Mouse (Mus musculus): ENCODE results near the gene Olfr1347. TPM values are rescaled to one million over a fixed set of nuclear protein-coding genes. Genes with fewer than 3 reads are reported as not detected.

Olfr1347 gene
- not detected in 2 replicates for polyA plus RNA-seq (2015; fragmentation: Nextera tagmentation; extraction: Ambion mirVana)

- no peak within 1 kb of the TSS for H3K4me2 ChIP-seq (replicated peaks; ENCODE audit: low read depth)
- no peaks in the 10 kb centered on the region for H3K9me3 ChIP-seq (ENCODE audit: control insufficient read depth)
- H3K27ac ChIP-seq (ENCODE audit: low read depth, low read length): no peak within 1 kb of the TSS
- H3K27me3 ChIP-seq (replicated peaks; ENCODE audit: control insufficient read depth, insufficient read depth, low read length): no peaks in the 10 kb centered on the region
- no peak for TF ChIP-seq CTCF (IDR thresholded peaks at IDR 0.05; ENCODE audit: low read depth)
- no peak within 1 kb of the TSS for H3K4me3 ChIP-seq (ENCODE audit: low read depth, low read length)
- WGBS: 52% methylated on average over 1 of the region's 1 CpGs
- no peaks in the 10 kb centered on the region for H3K36me3 ChIP-seq (ENCODE audit: control insufficient read depth, insufficient read depth)
- no peaks in the 10 kb centered on the region for H3K4me1 ChIP-seq (replicated peaks; ENCODE audit: control insufficient read depth, insufficient read depth, low read length)
- no peak within 1 kb of the TSS for H3K9ac ChIP-seq (ENCODE audit: low read depth, low read length)
- ATAC-seq: no peak
These were observed at the start of gene Olfr1347 for GRCm38 (mm10) chr7:6499655-6500054. TSS of gene Olfr1347 (minus strand) at chr7:6499755.

GRCm38 (mm10) chr7:6526141-6526540, 26.6 kb upstream of the Olfr1347 start:
- ATAC-seq: no peak
- WGBS: 69% methylated on average over 5 of the region's 5 CpGs

GRCm38 (mm10) chr7:6525001-6525400, 25.4 kb upstream of the Olfr1347 start:
- H3K9me3 ChIP-seq (ENCODE audit: control insufficient read depth): no peaks in the 10 kb centered on the region
- H3K4me2 ChIP-seq (replicated peaks; ENCODE audit: low read depth): no peak overlapping the region
- no peaks in the 10 kb centered on the region for H3K4me1 ChIP-seq (replicated peaks; ENCODE audit: control insufficient read depth, insufficient read depth, low read length)
- WGBS: 58% methylated on average over 3 of the region's 3 CpGs
- TF ChIP-seq CTCF (IDR thresholded peaks at IDR 0.05; ENCODE audit: low read depth): peak; percentile 7; the same call in 1 of the 2 replicates
- no peaks in the 10 kb centered on the region for H3K27me3 ChIP-seq (replicated peaks; ENCODE audit: control insufficient read depth, insufficient read depth, low read length)
- no peak overlapping the region for H3K27ac ChIP-seq (ENCODE audit: low read depth, low read length)
- no peaks in the 10 kb centered on the region for H3K36me3 ChIP-seq (ENCODE audit: control insufficient read depth, insufficient read depth)
- H3K4me3 ChIP-seq (ENCODE audit: low read depth, low read length): no peak overlapping the region
- no peak for ATAC-seq
- no peak overlapping the region for H3K9ac ChIP-seq (ENCODE audit: low read depth, low read length)

More at GRCm38 (mm10) chr7:6526141-6526540, 26.6 kb upstream of the Olfr1347 start:
- H3K27ac ChIP-seq (ENCODE audit: low read depth, low read length): no peak overlapping the region
- H3K4me3 ChIP-seq (ENCODE audit: low read depth, low read length): no peak overlapping the region
- H3K36me3 ChIP-seq (ENCODE audit: control insufficient read depth, insufficient read depth): no peaks in the 10 kb centered on the region
- no peaks in the 10 kb centered on the region for H3K9me3 ChIP-seq (ENCODE audit: control insufficient read depth)
- H3K9ac ChIP-seq (ENCODE audit: low read depth, low read length): no peak overlapping the region
- no peaks in the 10 kb centered on the region for H3K27me3 ChIP-seq (replicated peaks; ENCODE audit: control insufficient read depth, insufficient read depth, low read length)
- TF ChIP-seq CTCF (IDR thresholded peaks at IDR 0.05; ENCODE audit: low read depth): peak; percentile 49
- no peaks in the 10 kb centered on the region for H3K4me1 ChIP-seq (replicated peaks; ENCODE audit: control insufficient read depth, insufficient read depth, low read length)
- no peak overlapping the region for H3K4me2 ChIP-seq (replicated peaks; ENCODE audit: low read depth)

GRCm38 (mm10) chr7:6522850-6523249, 23.3 kb upstream of the Olfr1347 start, which contains the start of gene Olfr1349:
TSS of gene Olfr1349 (minus strand) at chr7:6522950.
- ATAC-seq: no peak
- no peak within 1 kb of the TSS for H3K4me2 ChIP-seq (replicated peaks; ENCODE audit: low read depth)
- WGBS: 80% methylated on average over 5 of the region's 5 CpGs

GRCm38 (mm10) chr7:6521666-6522065, 22.1 kb upstream of the Olfr1347 start:
- no peak overlapping the region for H3K9ac ChIP-seq (ENCODE audit: low read depth, low read length)
- no peak for TF ChIP-seq CTCF (IDR thresholded peaks at IDR 0.05; ENCODE audit: low read depth)
- H3K4me1 ChIP-seq (replicated peaks; ENCODE audit: control insufficient read depth, insufficient read depth, low read length): no peaks in the 10 kb centered on the region
- no peaks in the 10 kb centered on the region for H3K9me3 ChIP-seq (ENCODE audit: control insufficient read depth)
- H3K4me3 ChIP-seq (ENCODE audit: low read depth, low read length): no peak overlapping the region
- no peaks in the 10 kb centered on the region for H3K36me3 ChIP-seq (ENCODE audit: control insufficient read depth, insufficient read depth)
- H3K27me3 ChIP-seq (replicated peaks; ENCODE audit: control insufficient read depth, insufficient read depth, low read length): no peaks in the 10 kb centered on the region
- ATAC-seq: no peak
- H3K4me2 ChIP-seq (replicated peaks; ENCODE audit: low read depth): no peak overlapping the region
- H3K27ac ChIP-seq (ENCODE audit: low read depth, low read length): no peak overlapping the region
- 20% methylated on average over 1 of the region's 1 CpGs for WGBS

More at GRCm38 (mm10) chr7:6522850-6523249, 23.3 kb upstream of the Olfr1347 start, which contains the start of gene Olfr1349:
- Histone ChIP-seq H3K9me3 (ENCODE audit: control insufficient read depth) (no peaks in the 10 kb centered on the region), H3K36me3 (ENCODE audit: control insufficient read depth, insufficient read depth) (no peaks in the 10 kb centered on the region), H3K27me3 (replicated peaks; ENCODE audit: control insufficient read depth, insufficient read depth, low read length) (no peaks in the 10 kb centered on the region), H3K9ac (ENCODE audit: low read depth, low read length) (no peak within 1 kb of the TSS), H3K4me1 (replicated peaks; ENCODE audit: control insufficient read depth, insufficient read depth, low read length) (no peaks in the 10 kb centered on the region), H3K4me3 (ENCODE audit: low read depth, low read length) (no peak within 1 kb of the TSS), H3K27ac (ENCODE audit: low read depth, low read length) (no peak within 1 kb of the TSS)
- TF ChIP-seq CTCF (IDR thresholded peaks at IDR 0.05; ENCODE audit: low read depth): no peak

- H3K27me3 ChIP-seq (replicated peaks; ENCODE audit: control insufficient read depth, insufficient read depth, low read length): no peaks in the 10 kb centered on the region
- no peak within 1 kb of the TSS for H3K4me2 ChIP-seq (replicated peaks; ENCODE audit: low read depth)
- no peak within 1 kb of the TSS for H3K27ac ChIP-seq (ENCODE audit: low read depth, low read length)
- H3K9me3 ChIP-seq (ENCODE audit: control insufficient read depth): no peaks in the 10 kb centered on the region
- no peak for TF ChIP-seq CTCF (IDR thresholded peaks at IDR 0.05; ENCODE audit: low read depth)
- H3K9ac ChIP-seq (ENCODE audit: low read depth, low read length): no peak within 1 kb of the TSS
- no peaks in the 10 kb centered on the region for H3K36me3 ChIP-seq (ENCODE audit: control insufficient read depth, insufficient read depth)
- 87% methylated on average over 1 of the region's 1 CpGs for whole genome bisulfite sequencing
- no peaks in the 10 kb centered on the region for H3K4me1 ChIP-seq (replicated peaks; ENCODE audit: control insufficient read depth, insufficient read depth, low read length)
- no peak within 1 kb of the TSS for H3K4me3 ChIP-seq (ENCODE audit: low read depth, low read length)
- no peak for ATAC-seq
These were observed 9.1 kb upstream of the Olfr1347 start, which contains the start of gene Olfr1348 for GRCm38 (mm10) chr7:6508648-6509047. TSS of gene Olfr1348 (minus strand) at chr7:6508748.

All from intestine, postnatal 0 days (tissue).